Mouse (Mus musculus) left cerebral cortex, postnatal 4 days (tissue): Measurements from ENCODE around the gene Olfr522. TPM values are rescaled to one million over a fixed set of nuclear protein-coding genes. Genes with fewer than 3 reads are reported as not detected.
A peak's percentile ranks its signal among the peaks of the same experiment; 100 is the strongest.

Experiments
- DNase-seq: peaks from one replicate; pipeline ENCODE4 v3.0.0-alpha.2; 2022
- intact Hi-C: fragments of 180-260 bp; cut with DNase I; formaldehyde crosslinking; loops from one replicate; pipeline ENCODE4 v1.15.1; 2025
- total RNA-seq, 2 experiments: library from RNA; stranded (reverse); gene quantifications; 2 replicates each; pipeline ENCODE4 v1.2.3; 2021

Olfr522 gene
- total RNA-seq, 2 experiments from 2014 or later: not detected

DNA sequence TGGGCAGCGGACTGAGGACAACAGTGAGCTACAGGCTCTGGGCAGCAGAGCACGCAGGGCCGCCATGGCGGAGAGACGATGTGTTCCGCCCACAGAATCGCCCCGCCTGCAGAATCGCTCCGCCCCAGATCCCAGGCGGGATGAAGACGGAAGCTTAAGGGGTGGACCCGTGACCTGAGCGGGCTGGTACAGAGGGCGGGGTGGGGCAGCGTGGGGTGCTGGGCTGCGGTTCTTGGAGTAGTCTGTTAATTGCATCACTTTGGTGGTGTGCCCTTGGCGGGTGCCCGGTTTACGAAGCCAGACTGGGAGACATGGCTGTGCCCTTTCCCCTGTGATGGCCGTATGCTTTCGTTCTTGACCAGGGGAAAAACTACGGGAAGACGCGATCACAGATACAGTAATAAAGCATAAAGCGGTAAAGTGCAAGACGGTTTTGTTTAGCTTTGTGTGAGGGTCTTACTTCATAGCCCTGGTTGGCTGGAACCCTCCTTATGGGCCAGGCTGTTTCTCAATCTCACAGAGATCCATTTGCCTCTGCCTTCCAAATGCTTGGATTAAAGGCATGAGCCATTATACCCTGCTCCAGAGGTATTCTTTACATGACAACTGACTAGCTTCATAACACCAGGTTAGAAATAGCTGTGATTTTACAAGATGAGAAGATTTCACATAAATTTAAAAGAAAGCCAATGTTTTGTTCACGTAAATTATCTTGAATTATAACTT lies 48.1 kb downstream of the Olfr522 start, which contains the start of gene Echs1:
TSS of gene Echs1 (minus strand) at position 148 of the 726 bp plus-strand sequence.
- intact Hi-C loops: no loop called here

DNA sequence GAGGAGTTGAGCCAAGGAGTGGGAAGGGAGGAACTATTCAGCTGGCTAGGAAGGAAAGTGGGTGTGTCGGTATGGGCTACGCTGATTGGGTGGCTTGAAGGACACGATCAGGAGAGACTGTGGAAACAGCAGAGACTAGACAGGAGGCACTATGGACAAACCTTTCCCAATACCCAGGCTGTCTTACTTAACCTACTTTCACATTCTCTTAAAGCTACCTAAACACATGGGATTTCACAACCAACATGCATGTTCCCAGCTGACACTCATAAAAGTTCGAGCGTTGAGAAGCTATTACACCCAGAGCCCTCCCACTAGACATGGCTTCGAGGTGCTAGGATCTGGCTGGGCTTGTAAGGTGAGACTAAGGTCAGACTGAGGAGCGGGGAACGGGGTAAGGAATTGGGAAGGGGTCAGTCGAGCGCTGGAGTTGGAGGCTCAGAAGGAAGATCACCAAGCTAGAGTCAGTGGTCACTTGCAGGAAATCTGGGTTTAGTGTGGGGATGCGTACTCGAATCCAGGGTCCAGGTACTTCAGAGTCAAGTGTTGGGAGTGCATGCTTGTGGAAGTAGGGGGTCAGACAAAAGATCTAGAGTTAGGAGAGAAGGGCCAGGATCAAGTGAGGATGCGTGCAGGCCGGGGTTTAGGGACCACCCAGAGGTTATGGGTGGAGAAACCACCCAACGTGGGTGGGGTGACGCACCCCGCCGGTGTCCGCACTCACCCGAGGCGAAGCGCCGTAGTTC lies 48.8 kb downstream of the Olfr522 start, which contains the start of gene Paox:
TSS of gene Paox (plus strand) at position 217 of the 746 bp plus-strand sequence.
- peak; percentile 24 for DNase-seq
- intact Hi-C loops: no loop called here

More for the DNA sequence above, 48.1 kb downstream of the Olfr522 start, which contains the start of gene Echs1:
- DNase-seq: peak; percentile 89

DNA sequence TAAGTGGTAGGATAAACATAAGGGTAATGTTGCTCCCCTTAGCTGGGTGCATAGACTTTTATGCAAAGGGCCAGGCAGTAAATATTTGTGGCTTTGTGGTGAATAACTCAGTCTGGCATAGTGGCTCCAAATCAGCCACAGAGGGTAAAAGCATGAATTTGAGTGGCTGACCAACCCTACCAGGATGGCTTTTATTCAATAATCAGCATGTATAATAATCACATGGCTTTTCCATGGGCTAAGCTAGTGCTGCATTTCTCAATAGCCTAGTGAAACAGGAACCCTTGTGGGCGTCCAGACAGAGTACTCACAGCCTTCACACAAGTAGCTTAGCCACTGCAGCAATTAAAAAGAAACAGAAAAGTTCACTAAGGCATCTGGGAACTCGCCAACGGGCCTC lies 52.6 kb downstream of the Olfr522 start:
- intact Hi-C loops: no loop called here
- DNase-seq: no peak

Other genes with a start within 250 kb of the Olfr522 start
- gene Utf1, start 221.0 kb downstream of the Olfr522 start, total RNA-seq: not detected
- under 1 TPM; 0.66 to 0.83 TPM for gene 6430531B16Rik, start 186.0 kb downstream of the Olfr522 start, total RNA-seq
- 1 to 10 TPM; 2.4 to 2.6 TPM for gene Adam8, start 172.2 kb downstream of the Olfr522 start, total RNA-seq
- 10 to 100 TPM; 32.3 to 33.9 TPM for gene Zfp511, start 128.4 kb downstream of the Olfr522 start, total RNA-seq
- 10 to 100 TPM; 55.1 to 58.0 TPM for gene Tubgcp2, start 128.1 kb downstream of the Olfr522 start, total RNA-seq
- gene Msx3, start 115.7 kb downstream of the Olfr522 start, total RNA-seq: 1 to 10 TPM; 2.3 to 2.5 TPM
- gene Caly, start 82.2 kb downstream of the Olfr522 start, total RNA-seq: 100 to 1,000 TPM; 185 to 208 TPM
- gene Prap1, start 71.4 kb downstream of the Olfr522 start, total RNA-seq: not detected
- 10 to 100 TPM; 10.4 to 15.3 TPM for gene Fuom, start 62.3 kb downstream of the Olfr522 start, total RNA-seq
- gene Paox, start 49.0 kb downstream of the Olfr522 start, total RNA-seq: 1 to 10 TPM; 6.1 to 6.8 TPM
- gene Echs1, start 48.3 kb downstream of the Olfr522 start, total RNA-seq: 10 to 100 TPM; 55.1 to 59.6 TPM
- 10 to 100 TPM; 24.7 to 27.3 TPM for gene Mtg1, start 27.2 kb downstream of the Olfr522 start, total RNA-seq
- gene Sprn, start 9.9 kb downstream of the Olfr522 start, total RNA-seq: 10 to 100 TPM; 77.0 to 80.8 TPM
- not detected for gene Olfr523, start 8.5 kb upstream of the Olfr522 start, total RNA-seq
- not detected for gene Olfr524, start 41.2 kb upstream of the Olfr522 start, total RNA-seq
- gene Cd163l1, start 53.5 kb upstream of the Olfr522 start, total RNA-seq: under 1 TPM; 0.32 to 0.58 TPM
- not detected for gene 5830411N06Rik, start 82.5 kb upstream of the Olfr522 start, total RNA-seq
- not detected for gene Olfr525, start 156.1 kb upstream of the Olfr522 start, total RNA-seq
- gene Olfr527, start 169.3 kb upstream of the Olfr522 start, total RNA-seq: not detected
- gene Olfr60, start 196.9 kb upstream of the Olfr522 start, total RNA-seq: not detected
- gene Olfr530, start 211.6 kb upstream of the Olfr522 start, total RNA-seq: not detected
- gene Olfr531, start 238.2 kb upstream of the Olfr522 start, total RNA-seq: not detected